Mouse (Mus musculus) stomach, embryonic 15.5 days (tissue): ENCODE results near the gene Cygb. TPM values are rescaled to one million over a fixed set of nuclear protein-coding genes. Genes with fewer than 3 reads are reported as not detected.
"Not testable (repeated sequence)": the region's sequence is repeated elsewhere in the genome, so short reads cannot be mapped to it uniquely, and the experiment has no call there.

Experiments
- ATAC-seq: fragments of 200-750 bp; cut with Nextera tagmentation; 2 replicates; pipeline ENCODE4 v1.8.0; 2017; ENCODE audit warnings: low read depth, moderate number of reproducible peaks, moderate TSS enrichment; ENCODE audit not compliant: insufficient read depth, low FRiP score
- H3K27ac ChIP-seq: fragments of 300-500 bp; sonication (generic); 2 replicates; pipeline ENCODE4 v1.5.1; 2015; ENCODE audit warnings: mild to moderate bottlenecking, inconsistent platforms
- H3K27me3 ChIP-seq: fragments of 300-500 bp; sonication (generic); replicated peaks from 2 replicates; pipeline ENCODE4 v1.6.1; 2015; ENCODE audit warnings: inconsistent platforms
- H3K36me3 ChIP-seq: fragments of 300-500 bp; sonication (generic); 2 replicates; pipeline ENCODE4 v1.6.1; 2015; ENCODE audit warnings: inconsistent platforms
- H3K4me1 ChIP-seq: fragments of 300-500 bp; sonication (generic); 2 replicates; pipeline ENCODE4 v1.6.1; 2015; ENCODE audit warnings: inconsistent platforms
- H3K4me2 ChIP-seq: fragments of 300-500 bp; sonication (generic); 2 replicates; pipeline ENCODE4 v1.6.1; 2015; ENCODE audit warnings: mild to moderate bottlenecking, inconsistent platforms
- H3K4me3 ChIP-seq: fragments of 300-500 bp; sonication (generic); replicated peaks from 2 replicates; pipeline ENCODE4 v1.5.1; 2015; ENCODE audit warnings: inconsistent platforms
- H3K9ac ChIP-seq: fragments of 300-500 bp; sonication (generic); 2 replicates; pipeline ENCODE4 v1.6.1; 2015; ENCODE audit warnings: inconsistent platforms
- H3K9me3 ChIP-seq: fragments of 300-500 bp; sonication (generic); 2 replicates; pipeline ENCODE4 v1.6.1; 2016; ENCODE audit warnings: inconsistent platforms
- WGBS: fragments of 180-500 bp; shearing (Covaris S2); methylation state at CpG from one replicate; pipeline ENCODE4 v1.1.7; 2015; 5-methylcytosine and 5-hydroxymethylcytosine counted together
- polyA plus RNA-seq: library from polyadenylated mRNA; unstranded; fragments of >200 nt; fragmentation: Nextera tagmentation; extraction: Ambion mirVana; gene quantifications from 2 replicates; pipeline ENCODE4 v1.2.1, GENCODE M21; 2015

The Cygb gene
- polyA plus RNA-seq, 1 experiment from 2014 or later = 16.7 TPM

DNA sequence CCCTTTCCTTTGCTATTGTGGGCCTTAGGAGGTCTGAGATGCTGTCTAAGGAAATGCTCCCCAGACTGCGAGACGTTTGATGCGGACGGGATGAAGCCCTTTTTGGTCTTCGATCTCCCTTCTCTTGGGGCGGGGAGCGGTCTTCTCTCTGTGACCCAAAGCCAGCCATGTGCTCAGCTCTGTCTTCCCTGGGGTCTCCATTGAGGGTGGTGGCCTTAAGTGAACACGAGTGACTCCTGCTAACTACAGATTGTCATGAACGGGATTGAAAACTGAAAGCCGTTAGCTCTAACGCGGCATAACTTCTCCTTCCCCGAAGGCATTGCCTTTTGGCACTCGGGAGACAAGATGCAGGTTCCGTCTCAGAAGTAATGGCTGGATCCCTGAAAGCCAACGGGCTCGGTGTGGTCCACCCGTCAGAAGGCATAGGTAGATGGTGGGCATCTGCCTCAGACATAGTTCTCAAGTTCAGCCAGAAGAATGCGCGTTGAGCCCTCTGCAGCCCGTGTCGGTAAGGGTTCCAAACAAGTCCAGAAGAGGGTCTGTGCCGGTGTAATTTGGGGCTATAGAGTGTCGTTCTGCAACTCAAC, 17.8 kb upstream of the Cygb start:
- under 1% methylated on average over 24 of the region's 24 CpGs for WGBS
- peak overlapping the region; percentile 64 for H3K27ac ChIP-seq
- H3K4me3 ChIP-seq = peak overlapping the region; percentile 70
- H3K27me3 ChIP-seq = 0 out of 2 replicates have a peak, but pooled peaks cover 9% of the 10 kb centered on the region
- H3K36me3 ChIP-seq = peaks cover 38% of the 10 kb centered on the region
- H3K4me1 ChIP-seq = peaks cover 30% of the 10 kb centered on the region
- H3K4me2 ChIP-seq = peak overlapping the region; percentile 77
- H3K9ac ChIP-seq = peak overlapping the region; percentile 65
- no peaks in the 10 kb centered on the region for H3K9me3 ChIP-seq
- no peak for ATAC-seq

GRCm38 (mm10) chr11:116671112-116671844, 17.2 kb upstream of the Cygb start:
- H3K27ac ChIP-seq = peak overlapping the region; percentile 64
- 0 out of 2 replicates have a peak, but pooled peaks cover 9% of the 10 kb centered on the region for H3K27me3 ChIP-seq
- ATAC-seq = peak; percentile 87
- H3K9me3 ChIP-seq = no peaks in the 10 kb centered on the region
- peak overlapping the region; percentile 70 for H3K4me3 ChIP-seq
- peaks cover 30% of the 10 kb centered on the region for H3K4me1 ChIP-seq
- H3K4me2 ChIP-seq = peak overlapping the region; percentile 77
- peaks cover 31% of the 10 kb centered on the region for H3K36me3 ChIP-seq
- H3K9ac ChIP-seq = peak overlapping the region; percentile 65
- WGBS = under 1% methylated on average over 45 of the region's 45 CpGs

DNA sequence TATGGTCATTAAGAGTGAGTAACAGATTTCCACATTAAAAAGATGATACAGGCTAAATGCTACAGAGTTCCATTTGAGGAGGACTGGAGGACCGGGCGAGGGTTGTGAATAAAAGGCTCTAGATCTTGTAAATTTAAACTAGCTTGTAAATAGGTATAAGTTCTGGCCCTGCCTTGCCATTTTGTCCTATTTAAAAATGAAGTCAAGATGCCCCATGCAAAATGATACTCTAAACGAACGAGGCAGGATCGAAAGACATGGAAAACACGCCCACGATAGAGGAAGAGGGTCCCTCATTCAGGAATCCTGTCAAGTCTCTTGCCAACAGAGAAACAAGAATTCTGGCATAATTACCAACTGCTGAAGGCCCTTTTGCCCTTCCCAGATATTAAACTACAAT, 16.3 kb upstream of the Cygb start:
- no peak for ATAC-seq
- Histone ChIP-seq H3K27me3 (0 out of 2 replicates have a peak, but pooled peaks cover 9% of the 10 kb centered on the region), H3K9ac (no peak overlapping the region), H3K4me1 (peaks cover 31% of the 10 kb centered on the region), H3K4me3 (no peak overlapping the region), H3K9me3 (no peaks in the 10 kb centered on the region), H3K36me3 (peaks cover 23% of the 10 kb centered on the region), H3K4me2 (no peak overlapping the region), H3K27ac (no peak overlapping the region)
- 74% methylated on average over 7 of the region's 7 CpGs for WGBS

GRCm38 (mm10) chr11:116669787-116670365, 15.8 kb upstream of the Cygb start:
- Histone ChIP-seq H3K9ac (no peak overlapping the region), H3K27me3 (0 out of 2 replicates have a peak, but pooled peaks cover 9% of the 10 kb centered on the region), H3K9me3 (no peaks in the 10 kb centered on the region), H3K4me1 (peaks cover 34% of the 10 kb centered on the region), H3K4me3 (no peak overlapping the region), H3K27ac (no peak overlapping the region), H3K36me3 (peaks cover 19% of the 10 kb centered on the region), H3K4me2 (no peak overlapping the region)
- 39% methylated on average over 13 of the region's 13 CpGs for WGBS
- no peak for ATAC-seq

DNA sequence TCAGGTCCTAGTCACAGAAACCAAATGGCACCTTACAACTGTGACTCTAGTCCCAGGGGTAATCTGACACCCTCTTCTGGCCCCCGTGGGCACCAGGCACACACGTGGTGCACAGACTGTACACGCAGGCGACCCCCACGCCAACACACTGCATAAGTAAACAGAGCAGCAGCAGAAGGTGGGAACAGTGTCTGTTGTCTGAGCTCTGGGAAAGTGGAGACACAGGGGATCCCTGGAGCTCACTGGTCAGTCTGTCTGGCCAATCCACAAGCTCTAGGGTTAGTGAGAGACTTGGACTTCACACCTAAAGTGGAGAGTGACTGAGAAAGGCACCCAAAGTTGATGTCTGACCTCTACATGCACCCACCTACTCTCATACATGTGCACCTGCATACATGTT, 15.2 kb upstream of the Cygb start:
- ATAC-seq = no peak
- Histone ChIP-seq H3K27ac (no peak overlapping the region), H3K9ac (no peak overlapping the region), H3K4me3 (no peak overlapping the region), H3K4me2 (no peak overlapping the region), H3K9me3 (no peaks in the 10 kb centered on the region), H3K4me1 (peaks cover 29% of the 10 kb centered on the region), H3K27me3 (0 out of 2 replicates have a peak, but pooled peaks cover 9% of the 10 kb centered on the region), H3K36me3 (peaks cover 14% of the 10 kb centered on the region; the same call in 1 of the 2 replicates)
- 14% methylated on average over 5 of the region's 5 CpGs for WGBS

DNA sequence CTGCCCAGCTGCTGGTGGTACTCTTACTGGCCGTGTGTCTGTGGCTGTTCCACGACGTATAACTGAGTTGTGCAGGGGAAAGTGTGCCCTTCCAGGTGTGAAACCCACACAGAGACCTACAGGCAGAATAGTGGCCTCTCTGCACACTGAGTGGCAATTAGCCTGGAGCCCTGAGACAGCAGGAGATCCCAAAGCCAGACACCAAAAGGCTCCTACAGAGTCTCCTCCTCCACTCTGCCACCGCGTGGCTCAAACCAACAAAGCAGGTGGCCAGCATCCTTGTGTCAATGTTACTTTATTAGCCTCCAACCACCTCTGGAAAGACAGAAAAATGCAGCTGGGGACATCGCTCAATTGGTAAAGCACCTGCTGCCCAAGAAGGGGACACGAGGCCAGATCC, 14.7 kb upstream of the Cygb start:
- Histone ChIP-seq H3K27me3 (0 out of 2 replicates have a peak, but pooled peaks cover 9% of the 10 kb centered on the region), H3K4me3 (no peak overlapping the region), H3K4me2 (no peak overlapping the region), H3K27ac (peak overlapping the region; percentile 63; the same call in 1 of the 2 replicates), H3K4me1 (peaks cover 27% of the 10 kb centered on the region), H3K9ac (no peak overlapping the region), H3K9me3 (no peaks in the 10 kb centered on the region), H3K36me3 (peaks cover 11% of the 10 kb centered on the region; the same call in 1 of the 2 replicates)
- WGBS = 40% methylated on average over 7 of the region's 7 CpGs
- no peak for ATAC-seq

DNA sequence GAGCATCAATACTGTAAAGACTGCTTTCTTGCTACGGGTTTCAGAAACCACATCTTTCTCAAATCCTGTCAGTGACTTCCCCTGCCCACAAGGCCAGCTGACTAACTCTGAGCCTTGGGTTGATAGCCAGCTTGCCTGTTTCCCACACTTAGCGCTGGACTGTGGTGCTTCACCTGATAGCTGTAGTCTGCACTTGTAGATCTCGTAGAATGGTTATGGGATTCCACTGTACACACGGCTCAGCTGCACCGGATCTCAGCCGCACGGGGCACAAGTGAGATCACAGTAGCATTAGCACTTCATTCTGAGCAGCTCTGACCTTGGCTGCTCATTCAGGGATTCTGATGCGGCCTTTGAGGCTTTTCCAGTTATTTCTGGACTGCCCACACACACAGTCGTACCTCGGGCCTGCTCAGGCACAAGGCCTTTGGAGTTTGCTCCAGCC, 14.3 kb upstream of the Cygb start:
- Histone ChIP-seq H3K4me1 (peaks cover 27% of the 10 kb centered on the region), H3K27me3 (0 out of 2 replicates have a peak, but pooled peaks cover 9% of the 10 kb centered on the region), H3K27ac (peak overlapping the region; percentile 63; the same call in 1 of the 2 replicates), H3K9ac (no peak overlapping the region), H3K36me3 (peaks cover 6% of the 10 kb centered on the region; the same call in 1 of the 2 replicates), H3K9me3 (no peaks in the 10 kb centered on the region), H3K4me2 (no peak overlapping the region), H3K4me3 (no peak overlapping the region)
- WGBS = 70% methylated on average over 10 of the region's 10 CpGs
- ATAC-seq = no peak

DNA sequence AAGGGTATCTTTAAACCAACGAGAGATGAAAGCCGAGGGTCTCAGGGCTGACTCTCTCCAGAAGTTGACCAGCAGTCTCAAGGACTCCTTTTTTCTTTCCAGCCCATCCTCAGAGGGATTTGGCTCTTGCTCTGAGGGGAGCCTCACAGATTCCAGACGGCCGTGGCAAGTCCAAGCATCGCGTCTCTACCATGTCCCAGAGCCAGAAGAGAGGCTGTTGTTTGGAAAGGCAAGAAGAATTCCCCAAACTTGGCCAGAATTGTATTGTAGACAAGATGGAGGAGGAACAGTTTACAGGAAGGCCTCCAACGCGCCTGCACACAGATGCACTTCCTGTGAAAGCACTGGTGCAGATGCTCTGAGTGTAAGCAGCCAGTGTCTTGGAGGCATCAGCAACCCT, 13.8 kb upstream of the Cygb start:
- Histone ChIP-seq H3K27me3 (0 out of 2 replicates have a peak, but pooled peaks cover 11% of the 10 kb centered on the region), H3K4me1 (peaks cover 23% of the 10 kb centered on the region), H3K27ac (peak overlapping the region; percentile 44; the same call in 1 of the 2 replicates), H3K4me2 (no peak overlapping the region), H3K36me3 (peaks cover 2% of the 10 kb centered on the region; the same call in 1 of the 2 replicates), H3K4me3 (no peak overlapping the region), H3K9ac (no peak overlapping the region), H3K9me3 (no peaks in the 10 kb centered on the region)
- ATAC-seq = no peak
- WGBS = 73% methylated on average over 8 of the region's 8 CpGs

GRCm38 (mm10) chr11:116667012-116667411, 12.9 kb upstream of the Cygb start:
- not testable (repeated sequence) for H3K9me3 ChIP-seq, H3K27ac ChIP-seq, H3K4me2 ChIP-seq, H3K4me3 ChIP-seq, H3K36me3 ChIP-seq, ATAC-seq, H3K9ac ChIP-seq
- peaks cover 23% of the 10 kb centered on the region for H3K4me1 ChIP-seq
- H3K27me3 ChIP-seq = 0 out of 2 replicates have a peak, but pooled peaks cover 18% of the 10 kb centered on the region
- 75% methylated on average over 5 of the region's 5 CpGs for WGBS

- Histone ChIP-seq H3K4me3 (no peak overlapping the region), H3K9me3 (no peaks in the 10 kb centered on the region), H3K36me3 (no peaks in the 10 kb centered on the region), H3K27ac (no peak overlapping the region), H3K4me2 (no peak overlapping the region), H3K27me3 (0 out of 2 replicates have a peak, but pooled peaks cover 18% of the 10 kb centered on the region), H3K9ac (no peak overlapping the region), H3K4me1 (peaks cover 26% of the 10 kb centered on the region)
- WGBS = 71% methylated on average over 9 of the region's 9 CpGs
- no peak for ATAC-seq
Measured at GRCm38 (mm10) chr11:116666566-116666965, 12.5 kb upstream of the Cygb start.

DNA sequence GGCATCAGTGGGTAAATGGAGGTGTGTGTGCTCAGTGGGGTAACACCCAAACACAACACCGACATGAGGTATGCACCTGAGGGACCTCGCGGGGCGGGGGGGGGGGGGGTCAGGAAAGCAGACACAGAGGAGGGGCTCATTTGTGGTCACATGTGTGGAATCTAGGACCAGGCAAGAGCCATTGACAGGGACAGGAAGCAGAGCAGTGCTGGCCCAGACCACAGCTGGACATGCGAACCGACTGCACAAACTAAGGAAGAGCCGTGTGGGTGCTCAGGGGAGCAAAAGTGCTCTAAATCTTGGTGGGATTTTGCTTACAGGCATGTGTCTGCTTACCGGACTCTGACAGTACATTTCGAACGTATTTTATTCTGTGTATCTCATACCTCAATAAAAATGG, 11.2 kb upstream of the Cygb start:
- ATAC-seq = no peak
- no peaks in the 10 kb centered on the region for H3K9me3 ChIP-seq
- 0 out of 2 replicates have a peak, but pooled peaks cover 18% of the 10 kb centered on the region for H3K27me3 ChIP-seq
- H3K9ac ChIP-seq = no peak overlapping the region
- no peak overlapping the region for H3K4me3 ChIP-seq
- H3K4me1 ChIP-seq = peaks cover 32% of the 10 kb centered on the region
- H3K4me2 ChIP-seq = no peak overlapping the region
- H3K27ac ChIP-seq = no peak overlapping the region
- WGBS = 51% methylated on average over 10 of the region's 10 CpGs
- no peaks in the 10 kb centered on the region for H3K36me3 ChIP-seq
